Mouse (Mus musculus) embryonic facial prominence, embryonic 12.5 days (tissue): ENCODE results near the gene Tnnt2. TPM values are rescaled to one million over a fixed set of nuclear protein-coding genes. Genes with fewer than 3 reads are reported as not detected.

Experiments used
- ATAC-seq: fragments of 200-750 bp; cut with Nextera tagmentation; 2 replicates; pipeline ENCODE4 v1.8.0; 2017; ENCODE audit not compliant: insufficient number of reproducible peaks, insufficient read depth, low FRiP score, low TSS enrichment
- H3K27ac ChIP-seq: fragments of 300-500 bp; sonication (generic); 2 replicates; pipeline ENCODE4 v1.5.1; 2016; ENCODE audit warnings: mild to moderate bottlenecking
- H3K27me3 ChIP-seq: fragments of 300-500 bp; sonication (generic); 2 replicates; pipeline ENCODE4 v1.6.1; 2016; ENCODE audit warnings: mild to moderate bottlenecking, moderate library complexity
- H3K36me3 ChIP-seq: fragments of 300-500 bp; sonication (generic); 2 replicates; pipeline ENCODE4 v1.6.1; 2016; ENCODE audit warnings: mild to moderate bottlenecking
- H3K4me1 ChIP-seq: fragments of 300-500 bp; sonication (generic); 2 replicates; pipeline ENCODE4 v1.6.1; 2016
- H3K4me2 ChIP-seq: fragments of 300-500 bp; sonication (generic); replicated peaks from 2 replicates; pipeline ENCODE4 v1.6.1; 2016; ENCODE audit warnings: mild to moderate bottlenecking, moderate library complexity
- H3K4me3 ChIP-seq: fragments of 300-500 bp; sonication (generic); 2 replicates; pipeline ENCODE4 v1.5.1; 2016; ENCODE audit warnings: mild to moderate bottlenecking
- H3K9ac ChIP-seq: fragments of 300-500 bp; sonication (generic); 2 replicates; pipeline ENCODE4 v1.6.1; 2016; ENCODE audit warnings: mild to moderate bottlenecking, moderate library complexity
- H3K9me3 ChIP-seq: fragments of 300-500 bp; sonication (generic); 2 replicates; pipeline ENCODE4 v1.6.1; 2016; ENCODE audit warnings: mild to moderate bottlenecking, moderate library complexity
- WGBS: fragments of 180-500 bp; shearing (Covaris S2); methylation state at CpG from one replicate; pipeline ENCODE4 v1.1.7; 2016; 5-methylcytosine and 5-hydroxymethylcytosine counted together
- polyA plus RNA-seq: library from polyadenylated mRNA; unstranded; fragments of >200 nt; fragmentation: Nextera tagmentation; extraction: Ambion mirVana; gene quantifications from 2 replicates; pipeline ENCODE4 v1.2.1, GENCODE M21; 2016

Gene Tnnt2
- polyA plus RNA-seq, 1 experiment from 2014 or later, result 27.7 TPM

DNA sequence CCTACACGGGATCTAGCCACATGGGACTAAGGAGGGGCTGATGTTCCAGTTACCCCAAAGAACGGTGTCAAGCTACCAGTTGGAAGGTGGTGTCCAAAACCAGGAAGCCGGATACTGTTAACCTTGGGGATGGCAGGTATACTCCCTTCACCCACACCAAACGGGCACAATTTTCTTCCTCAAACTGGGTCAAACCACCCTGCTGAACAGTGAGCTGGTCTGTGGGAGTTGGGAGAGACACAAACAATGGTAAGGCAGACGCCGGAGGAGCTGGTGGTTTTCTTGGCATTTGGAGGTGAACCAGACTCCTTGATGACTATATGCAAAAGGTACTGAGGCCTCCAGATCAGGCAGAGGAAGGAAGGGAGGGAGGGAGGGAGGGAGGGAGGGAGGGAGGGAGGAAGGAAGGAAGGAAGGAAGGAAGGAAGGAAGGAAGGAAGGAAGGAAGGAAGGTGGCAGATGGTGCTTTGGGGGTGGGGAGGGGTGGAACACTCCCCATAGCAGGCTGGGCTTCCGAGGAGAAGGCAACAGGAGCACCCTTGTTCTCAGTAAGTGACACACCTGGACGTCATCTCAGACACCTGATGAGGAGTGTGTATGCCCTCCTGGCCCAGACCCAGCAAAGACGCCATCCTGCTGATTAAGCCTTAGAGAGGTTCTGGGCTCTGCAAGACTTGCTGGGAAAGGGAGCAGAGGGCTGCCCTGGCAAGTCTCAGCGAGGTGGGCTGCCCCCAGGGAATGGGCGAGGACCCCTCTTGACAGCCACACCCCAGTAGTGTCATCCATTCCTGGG, 55.5 kb downstream of the Tnnt2 start:
- Histone ChIP-seq H3K4me2 (no peak overlapping the region), H3K4me3 (no peak overlapping the region), H3K9ac (no peak overlapping the region), H3K36me3 (no peaks in the 10 kb centered on the region), H3K27ac (no peak overlapping the region), H3K9me3 (no peaks in the 10 kb centered on the region), H3K27me3 (no peaks in the 10 kb centered on the region), H3K4me1 (no peaks in the 10 kb centered on the region)
- ATAC-seq, result no peak
- WGBS, result 74% methylated on average over 11 of the region's 11 CpGs

DNA sequence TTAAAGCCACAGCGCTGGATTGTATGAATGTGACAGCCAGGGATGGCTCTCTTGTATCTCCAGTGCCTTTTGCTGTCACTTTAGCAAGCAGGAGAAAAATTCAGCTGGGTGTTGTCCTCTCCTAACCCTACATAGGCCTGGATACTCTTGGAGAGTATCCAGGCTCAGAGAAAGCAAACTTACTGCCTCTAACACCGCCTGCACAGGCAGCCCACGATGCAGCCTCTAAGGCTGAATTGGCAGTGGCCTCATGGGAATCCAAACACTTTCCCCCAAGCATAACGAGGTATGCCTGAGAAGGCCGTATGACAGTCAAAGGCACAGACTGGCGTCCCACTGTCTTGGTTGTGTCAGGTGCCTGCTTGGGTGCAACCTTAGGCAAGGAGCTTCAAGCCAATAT, 56.1 kb downstream of the Tnnt2 start:
- H3K27ac ChIP-seq, result no peak overlapping the region
- ATAC-seq, result no peak
- H3K9ac ChIP-seq, result no peak overlapping the region
- no peaks in the 10 kb centered on the region for H3K9me3 ChIP-seq
- H3K27me3 ChIP-seq, result no peaks in the 10 kb centered on the region
- no peaks in the 10 kb centered on the region for H3K4me1 ChIP-seq
- no peak overlapping the region for H3K4me2 ChIP-seq
- no peak overlapping the region for H3K4me3 ChIP-seq
- 73% methylated on average over 6 of the region's 6 CpGs for WGBS
- no peaks in the 10 kb centered on the region for H3K36me3 ChIP-seq

- Histone ChIP-seq H3K9ac (no peak overlapping the region), H3K4me3 (no peak overlapping the region), H3K27me3 (no peaks in the 10 kb centered on the region), H3K4me2 (no peak overlapping the region), H3K36me3 (no peaks in the 10 kb centered on the region), H3K9me3 (no peaks in the 10 kb centered on the region), H3K4me1 (no peaks in the 10 kb centered on the region), H3K27ac (no peak overlapping the region)
- ATAC-seq, result no peak
- WGBS, result 71% methylated on average over 6 of the region's 6 CpGs
Measured at GRCm38 (mm10) chr1:135892764-135893163, 56.6 kb downstream of the Tnnt2 start.

DNA sequence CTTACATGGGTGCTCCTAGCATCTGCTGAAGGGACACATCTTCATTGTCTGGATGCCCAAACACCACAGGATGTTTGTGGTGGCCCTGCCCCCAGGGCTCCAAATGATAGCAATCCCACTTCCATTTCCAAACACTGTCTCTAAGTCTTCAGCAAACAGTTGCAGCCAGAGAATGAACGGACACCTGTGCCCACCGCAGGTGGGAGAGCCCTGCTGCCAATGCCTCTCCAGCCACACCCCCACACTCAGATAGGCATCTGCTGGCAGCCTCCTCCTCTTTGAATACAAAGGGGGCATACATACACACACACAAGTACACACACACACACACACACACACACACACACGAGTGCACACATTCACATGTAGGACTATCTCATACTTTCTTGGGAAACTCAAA, 57.2 kb downstream of the Tnnt2 start:
- no peaks in the 10 kb centered on the region for H3K9me3 ChIP-seq

GRCm38 (mm10) chr1:135895367-135895766, 59.2 kb downstream of the Tnnt2 start:
- H3K27ac ChIP-seq, result no peak overlapping the region
- no peak for ATAC-seq
- no peaks in the 10 kb centered on the region for H3K36me3 ChIP-seq
- no peak overlapping the region for H3K4me2 ChIP-seq
- no peaks in the 10 kb centered on the region for H3K4me1 ChIP-seq
- H3K27me3 ChIP-seq, result no peaks in the 10 kb centered on the region
- 90% methylated on average over 4 of the region's 4 CpGs for whole genome bisulfite sequencing
- H3K4me3 ChIP-seq, result no peak overlapping the region
- H3K9ac ChIP-seq, result no peak overlapping the region
- H3K9me3 ChIP-seq, result no peaks in the 10 kb centered on the region

More for the DNA sequence above, 57.2 kb downstream of the Tnnt2 start:
- 90% methylated on average over 3 of the region's 3 CpGs for WGBS
- Histone ChIP-seq H3K9ac (no peak overlapping the region), H3K4me2 (no peak overlapping the region), H3K4me1 (no peaks in the 10 kb centered on the region), H3K27ac (no peak overlapping the region), H3K27me3 (no peaks in the 10 kb centered on the region), H3K36me3 (no peaks in the 10 kb centered on the region), H3K4me3 (no peak overlapping the region)
- no peak for ATAC-seq

DNA sequence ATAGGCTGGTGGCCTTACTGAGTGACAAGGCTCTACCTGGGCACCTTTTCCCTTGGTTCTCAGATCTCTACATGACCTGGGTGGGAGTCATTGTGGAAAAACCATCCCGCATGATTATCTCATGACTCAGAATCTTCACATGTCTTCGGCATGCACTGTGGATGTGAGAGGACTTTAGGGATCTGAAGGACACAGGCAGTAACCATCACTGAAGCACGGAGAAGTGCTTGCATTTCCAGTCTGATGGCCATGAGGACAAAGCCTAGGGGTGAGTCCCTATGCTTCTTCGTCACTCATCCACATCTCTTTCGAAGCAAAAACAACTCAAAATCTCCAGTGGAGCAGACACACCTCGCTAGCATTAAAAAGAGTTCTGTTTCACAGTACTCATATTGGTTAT, 63.1 kb downstream of the Tnnt2 start:
- Histone ChIP-seq H3K4me1 (peaks cover 4% of the 10 kb centered on the region; the same call in 1 of the 2 replicates), H3K4me2 (no peak overlapping the region), H3K9me3 (no peaks in the 10 kb centered on the region), H3K27ac (no peak overlapping the region), H3K9ac (no peak overlapping the region), H3K27me3 (no peaks in the 10 kb centered on the region), H3K36me3 (no peaks in the 10 kb centered on the region), H3K4me3 (no peak overlapping the region)
- WGBS, result 89% methylated on average over 6 of the region's 6 CpGs
- ATAC-seq, result no peak

- 64% methylated on average over 7 of the region's 7 CpGs for WGBS
- H3K4me2 ChIP-seq, result no peak overlapping the region
- no peak overlapping the region for H3K4me3 ChIP-seq
- peaks cover 4% of the 10 kb centered on the region; the same call in 1 of the 2 replicates for H3K4me1 ChIP-seq
- H3K9me3 ChIP-seq, result no peaks in the 10 kb centered on the region
- H3K9ac ChIP-seq, result no peak overlapping the region
- H3K27ac ChIP-seq, result no peak overlapping the region
- no peak for ATAC-seq
- H3K27me3 ChIP-seq, result no peaks in the 10 kb centered on the region
- H3K36me3 ChIP-seq, result no peaks in the 10 kb centered on the region
Measured at GRCm38 (mm10) chr1:135899991-135900515, 63.9 kb downstream of the Tnnt2 start.

Other genes starting within 250 kb of the Tnnt2 start
- 18.6 and 19.6 TPM in 2 replicates for gene Nav1, start 229.1 kb upstream of the Tnnt2 start, polyA plus RNA-seq
- 75.1 and 78.9 TPM in 2 replicates for gene Csrp1, start 116.3 kb upstream of the Tnnt2 start, polyA plus RNA-seq
- gene Phlda3, start 70.2 kb upstream of the Tnnt2 start, polyA plus RNA-seq, result 52.8 and 55.0 TPM in 2 replicates
- 48.6 and 66.8 TPM in 2 replicates for gene Tnni1, start 56.9 kb upstream of the Tnnt2 start, polyA plus RNA-seq
- gene Lad1, start 17.8 kb upstream of the Tnnt2 start, polyA plus RNA-seq, result 6.6 TPM in 2 replicates
- 1.7 and 1.9 TPM in 2 replicates for gene Pkp1, start 82.9 kb downstream of the Tnnt2 start, polyA plus RNA-seq
- gene Igfn1, start 170.0 kb downstream of the Tnnt2 start, polyA plus RNA-seq, result 0.09 TPM in 1 of 2 replicates, not detected in the other
- 172 and 173 TPM in 2 replicates for gene Tmem9, start 171.8 kb downstream of the Tnnt2 start, polyA plus RNA-seq
- gene Ascl5, start 214.4 kb downstream of the Tnnt2 start, polyA plus RNA-seq, result 0.42 TPM in 1 of 2 replicates, not detected in the other
- 1.2 and 1.3 TPM in 2 replicates for gene Cacna1s, start 216.4 kb downstream of the Tnnt2 start, polyA plus RNA-seq